Mouse (Mus musculus) hindbrain, postnatal 0 days (tissue): ENCODE data around the gene Ly6g6f. TPM values are rescaled to one million over a fixed set of nuclear protein-coding genes. Genes with fewer than 3 reads are reported as not detected.

Experiments
- ATAC-seq: fragments of 200-750 bp; cut with Nextera tagmentation; 2 replicates; pipeline ENCODE4 v1.8.0; 2017; ENCODE audit warnings: mild to moderate bottlenecking, moderate TSS enrichment, moderate library complexity
- DNase-seq: peaks from one replicate; pipeline ENCODE4 v3.0.0-alpha.2; 2015; ENCODE audit warnings: low spot score
- H3K27ac ChIP-seq: fragments of 300-500 bp; sonication (generic); 2 replicates; pipeline ENCODE4 v1.5.1; 2014; ENCODE audit warnings: mild to moderate bottlenecking
- H3K27me3 ChIP-seq: fragments of 300-500 bp; sonication (generic); 2 replicates; pipeline ENCODE4 v1.6.1; 2014; ENCODE audit warnings: low read length, mixed read lengths; ENCODE audit not compliant: insufficient read depth
- H3K36me3 ChIP-seq: fragments of 300-500 bp; sonication (generic); 2 replicates; pipeline ENCODE4 v1.6.1; 2014; ENCODE audit warnings: low read length, mixed read lengths; ENCODE audit not compliant: insufficient read depth
- H3K4me1 ChIP-seq: fragments of 300-500 bp; sonication (generic); 2 replicates; pipeline ENCODE4 v1.6.1; 2014; ENCODE audit warnings: antibody characterized with exemption, low read length, mixed read lengths; ENCODE audit not compliant: insufficient read depth
- H3K4me2 ChIP-seq: fragments of 300-500 bp; sonication (generic); 2 replicates; pipeline ENCODE4 v1.6.1; 2014; ENCODE audit warnings: low read depth, mild to moderate bottlenecking, low read length, moderate library complexity, mixed read lengths
- H3K4me3 ChIP-seq: fragments of 300-500 bp; sonication (generic); 2 replicates; pipeline ENCODE4 v1.5.1; 2014; ENCODE audit warnings: low read length
- H3K9ac ChIP-seq: fragments of 300-500 bp; sonication (generic); replicated peaks from 2 replicates; pipeline ENCODE4 v1.6.1; 2014; ENCODE audit warnings: mild to moderate bottlenecking, low read length, moderate library complexity, mixed read lengths
- H3K9me3 ChIP-seq: fragments of 300-500 bp; sonication (generic); 2 replicates; pipeline ENCODE4 v1.6.1; 2016; ENCODE audit warnings: low read length, mixed read lengths
- CTCF ChIP-seq: IDR thresholded peaks from 2 replicates; pipeline ENCODE4 v1.5.1; 2016; ENCODE audit warnings: antibody characterized with exemption, control low read depth, low read depth
- WGBS: fragments of 180-500 bp; shearing (Covaris S2); extraction: QIAGEN DNeasy Blood & Tissue Kit; methylation state at CpG from one replicate; pipeline ENCODE4 v1.1.7; 2014; 5-methylcytosine and 5-hydroxymethylcytosine counted together
- polyA plus RNA-seq: library from polyadenylated mRNA; unstranded; fragments of >200 nt; fragmentation: Nextera tagmentation; extraction: Ambion mirVana; gene quantifications from 2 replicates; pipeline ENCODE4 v1.2.1, GENCODE M21; 2015
- total RNA-seq: library from RNA; depleted of rRNA; stranded (reverse); fragments of >200 nt; gene quantifications from 2 replicates; pipeline ENCODE4 v1.2.3, GENCODE M21; 2014

Ly6g6f gene
- total and polyA plus RNA-seq, 2 experiments from 2014 or later: not detected

DNA sequence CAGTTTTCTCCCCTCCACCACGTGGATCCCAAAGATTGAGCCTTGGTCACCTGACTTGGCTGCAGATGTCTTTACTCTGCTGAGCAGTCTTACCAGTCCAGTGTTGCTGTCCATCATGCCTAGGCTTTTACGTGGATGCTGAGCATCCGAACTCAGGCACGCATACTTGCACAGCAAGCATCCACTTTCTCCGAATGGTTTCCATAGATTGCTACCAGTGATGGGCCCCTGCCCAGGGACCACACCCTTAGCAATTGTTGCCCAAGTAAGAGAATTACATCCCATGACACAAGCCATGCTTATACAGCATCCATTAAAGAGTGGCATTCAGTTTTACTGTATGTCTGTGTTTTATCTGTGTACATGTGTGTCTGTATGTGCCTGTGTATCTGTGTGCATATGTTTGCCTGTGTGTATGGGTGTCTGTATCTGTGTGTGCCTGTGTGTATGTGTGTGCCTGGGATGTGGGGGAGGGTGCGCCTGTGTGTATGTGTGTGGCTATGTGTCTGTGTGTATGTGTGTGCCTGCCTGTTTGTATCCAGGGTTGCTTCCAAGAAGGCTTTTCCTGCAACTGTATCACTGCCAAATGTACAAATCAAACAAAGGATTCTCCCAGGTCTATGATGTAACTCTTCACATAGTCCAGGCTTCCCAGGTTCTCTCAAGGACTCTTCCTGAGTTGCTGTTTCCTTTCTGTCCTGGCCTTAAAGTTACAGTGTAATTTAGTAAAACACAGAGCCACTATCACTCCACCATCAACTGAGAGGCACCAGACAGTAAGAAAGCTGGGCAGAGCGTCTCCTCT lies 29.5 kb downstream of the Ly6g6f start:
- Histone ChIP-seq H3K36me3 (no peaks in the 10 kb centered on the region; the same call in 1 of the 2 replicates), H3K27me3 (no peaks in the 10 kb centered on the region), H3K27ac (no peak overlapping the region), H3K4me2 (no peak overlapping the region), H3K9me3 (no peaks in the 10 kb centered on the region), H3K4me3 (no peak overlapping the region), H3K9ac (no peak overlapping the region), H3K4me1 (peaks cover 6% of the 10 kb centered on the region; the same call in 1 of the 2 replicates)
- ATAC-seq (no peak), DNase-seq (no peak)
- no peak for TF ChIP-seq CTCF
- WGBS: 89% methylated on average over 7 of the region's 7 CpGs

DNA sequence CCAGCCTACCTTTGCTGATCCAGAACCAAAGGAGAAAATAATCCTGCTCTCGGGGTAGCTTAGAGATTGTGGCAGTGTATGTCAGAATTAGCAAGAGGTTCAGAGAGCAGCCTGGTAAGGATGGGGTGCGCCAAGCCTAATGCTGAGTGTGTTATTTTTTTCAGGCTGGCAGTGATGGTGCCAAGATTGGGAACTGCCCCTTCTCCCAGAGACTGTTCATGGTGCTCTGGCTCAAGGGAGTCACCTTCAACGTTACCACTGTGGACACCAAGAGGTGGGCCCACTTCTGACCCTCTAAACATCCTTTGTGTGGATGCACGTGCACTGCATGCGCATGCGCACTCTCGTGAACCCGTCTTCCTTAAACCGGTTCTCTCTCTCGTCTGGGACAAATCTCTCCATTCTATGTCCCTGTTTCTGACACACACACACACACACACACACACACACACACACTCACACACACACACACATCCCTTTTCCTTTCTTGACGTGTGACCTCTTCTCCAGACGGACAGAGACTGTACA lies 33.1 kb downstream of the Ly6g6f start:
- Histone ChIP-seq H3K36me3 (no peaks in the 10 kb centered on the region; the same call in 1 of the 2 replicates), H3K4me2 (peak overlapping the region; percentile 67; the same call in 1 of the 2 replicates), H3K4me1 (0 out of 2 replicates have a peak, but pooled peaks cover 4% of the 10 kb centered on the region), H3K27ac (peak overlapping the region; percentile 74), H3K4me3 (no peak overlapping the region; the same call in 1 of the 2 replicates), H3K9ac (peak overlapping the region; percentile 22; the same call in 1 of the 2 replicates), H3K27me3 (no peaks in the 10 kb centered on the region), H3K9me3 (no peaks in the 10 kb centered on the region)
- no peak for TF ChIP-seq CTCF
- WGBS: 70% methylated on average over 12 of the region's 12 CpGs
- ATAC-seq: no peak
- DNase-seq: no peak

DNA sequence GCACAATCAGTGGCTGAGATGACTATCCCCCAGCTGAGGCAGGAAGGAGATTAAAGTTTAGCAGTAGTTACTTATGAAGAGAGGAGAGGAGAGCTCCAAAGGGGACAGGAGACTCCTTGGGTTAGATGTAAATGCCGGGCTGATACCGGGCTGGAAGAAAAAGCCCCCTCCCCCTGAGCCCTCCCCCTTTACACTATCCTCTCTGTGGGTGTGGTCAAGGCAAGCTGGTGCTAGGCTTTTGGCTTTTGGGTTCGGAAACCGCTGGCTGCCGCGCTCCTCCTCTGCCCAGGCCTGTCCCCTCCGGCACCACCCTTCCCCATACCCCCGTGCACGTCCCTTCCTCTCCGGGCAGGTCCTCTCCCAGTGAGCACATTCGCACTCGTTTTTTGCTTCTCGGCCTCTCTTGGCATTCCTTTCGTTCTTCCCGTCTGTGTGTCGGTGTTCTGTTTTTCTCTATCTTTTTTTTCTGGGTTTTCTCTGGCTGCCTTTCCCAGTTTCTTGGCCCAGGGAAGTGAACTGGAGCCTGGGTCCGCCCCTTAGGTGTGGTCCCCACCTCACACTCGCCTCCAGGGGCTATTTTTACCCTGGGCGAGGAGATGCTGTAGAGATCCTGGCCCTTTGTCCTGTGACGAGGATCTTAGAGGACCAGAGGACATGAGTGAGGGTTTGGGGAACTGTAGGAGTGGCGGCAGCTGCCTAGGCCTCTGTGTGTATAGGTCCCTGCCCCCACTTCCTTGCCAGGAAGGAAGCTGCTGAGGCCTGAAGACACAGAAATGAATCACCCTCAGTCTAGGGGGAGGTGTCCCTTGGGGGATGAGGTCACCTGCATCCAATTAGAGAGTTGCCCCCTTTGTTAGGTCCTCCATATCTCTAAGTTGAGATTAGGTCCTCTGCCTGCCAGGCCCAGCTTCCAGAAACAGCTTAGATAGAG lies 34.0 kb downstream of the Ly6g6f start:
- DNase-seq (peak; percentile 83), ATAC-seq (peak; percentile 74)
- H3K4me2 ChIP-seq: peak overlapping the region; percentile 67
- 10% methylated on average over 20 of the region's 21 CpGs for WGBS
- H3K4me1 ChIP-seq: 0 out of 2 replicates have a peak, but pooled peaks cover 4% of the 10 kb centered on the region
- H3K27ac ChIP-seq: peak overlapping the region; percentile 74
- no peaks in the 10 kb centered on the region for H3K27me3 ChIP-seq
- H3K9ac ChIP-seq: peak overlapping the region; percentile 51
- H3K4me3 ChIP-seq: peak overlapping the region; percentile 44
- no peak for TF ChIP-seq CTCF
- H3K9me3 ChIP-seq: no peaks in the 10 kb centered on the region
- no peaks in the 10 kb centered on the region; the same call in 1 of the 2 replicates for H3K36me3 ChIP-seq

DNA sequence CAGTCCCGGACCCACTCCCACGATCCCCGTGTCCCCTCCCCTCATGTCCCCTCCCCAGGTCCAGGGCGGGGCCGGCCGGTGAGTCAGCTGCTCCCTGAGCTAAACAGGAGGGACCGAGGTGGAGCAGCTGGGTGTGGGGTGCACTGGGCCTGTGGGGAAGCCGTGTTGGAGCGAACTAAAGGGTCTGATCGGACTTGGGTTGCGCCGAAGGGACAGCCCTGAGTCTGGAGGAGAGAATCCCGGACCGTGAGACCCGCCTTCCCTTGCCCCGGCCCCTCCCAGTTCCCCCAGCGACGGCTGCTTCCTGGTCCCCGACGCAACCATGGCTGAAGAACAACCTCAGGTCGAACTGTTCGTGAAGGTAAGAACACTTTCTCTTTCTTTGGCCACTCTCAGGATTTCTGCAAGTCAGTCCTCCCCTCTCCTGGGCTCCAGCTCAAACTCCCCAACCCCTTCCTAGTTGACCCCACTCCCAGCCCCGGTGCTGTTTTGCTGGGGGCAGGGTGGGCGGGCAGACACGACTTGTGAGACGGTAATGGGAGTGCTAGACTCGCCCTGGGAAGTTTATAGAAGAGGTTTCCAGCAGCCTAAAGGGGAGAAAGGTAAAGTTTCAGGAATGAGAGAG lies 35.2 kb downstream of the Ly6g6f start:
- no peak for TF ChIP-seq CTCF
- H3K36me3 ChIP-seq: no peaks in the 10 kb centered on the region
- WGBS: 3% methylated on average over 27 of the region's 27 CpGs
- H3K4me1 ChIP-seq: 0 out of 2 replicates have a peak, but pooled peaks cover 4% of the 10 kb centered on the region
- peak overlapping the region; percentile 86 for H3K27ac ChIP-seq
- H3K9me3 ChIP-seq: no peaks in the 10 kb centered on the region
- H3K4me2 ChIP-seq: peak overlapping the region; percentile 67
- H3K9ac ChIP-seq: peak overlapping the region; percentile 52
- no peaks in the 10 kb centered on the region for H3K27me3 ChIP-seq
- DNase-seq: peak; percentile 58
- peak overlapping the region; percentile 44 for H3K4me3 ChIP-seq
- ATAC-seq: no peak

DNA sequence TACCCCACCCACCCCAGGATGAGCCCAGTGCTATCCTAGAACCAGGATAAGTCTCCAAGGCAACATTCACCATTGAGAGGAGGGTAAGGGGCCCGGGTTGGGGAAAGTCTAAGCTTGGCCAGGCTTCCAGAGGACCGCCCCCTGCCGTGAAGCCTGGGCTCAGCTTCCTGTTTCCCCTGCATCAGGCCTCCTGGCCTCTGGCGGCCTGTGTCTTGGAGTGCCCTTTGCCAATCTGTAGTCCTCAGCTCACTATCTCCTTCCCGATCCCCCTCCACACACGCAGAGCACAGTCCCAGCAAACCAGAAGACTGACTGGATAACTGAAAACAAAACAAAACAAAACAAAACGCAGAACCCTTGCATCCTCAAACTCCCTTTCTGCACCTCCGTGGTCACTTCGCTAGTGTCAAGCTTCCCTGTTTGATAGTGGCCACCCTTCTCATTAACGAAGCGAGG lies 35.8 kb downstream of the Ly6g6f start, which contains the start of gene Clic1:
TSS of gene Clic1 (plus strand) at position 406 of the 456 bp plus-strand sequence.
- ATAC-seq: no peak
- DNase-seq: peak; percentile 77
- Histone ChIP-seq H3K27me3 (no peaks in the 10 kb centered on the region), H3K9ac (peak within 1 kb of the TSS; percentile 52), H3K4me2 (peak within 1 kb of the TSS; percentile 67), H3K9me3 (no peaks in the 10 kb centered on the region), H3K36me3 (no peaks in the 10 kb centered on the region), H3K4me3 (peak within 1 kb of the TSS; percentile 44), H3K27ac (peak within 1 kb of the TSS; percentile 86), H3K4me1 (0 out of 2 replicates have a peak, but pooled peaks cover 4% of the 10 kb centered on the region)
- 6% methylated on average over 11 of the region's 11 CpGs for WGBS
- TF ChIP-seq CTCF: peak; percentile 34
